Mouse (Mus musculus) bone marrow, adult 2 months (tissue): ENCODE measurements at regions not wholly inside any gene's neighbourhood (a gene's known extent, or its start where the extent isn't known, plus 50 kb on each side); places are given as distances from the start of the nearest gene placed in this dataset.
"Not testable (repeated sequence)": the region's sequence is repeated elsewhere in the genome, so short reads cannot be mapped to it uniquely, and the experiment has no call there.

ENCODE experiments used
- CTCF ChIP-seq: fragments of 200-500 bp; IDR thresholded peaks from 2 replicates; pipeline ENCODE4 v1.5.1; 2011; ENCODE audit warnings: low read length, control low read depth; ENCODE audit not compliant: control insufficient read depth, insufficient read depth
- POLR2A ChIP-seq: fragments of 200-500 bp; IDR thresholded peaks from 2 replicates; pipeline ENCODE4 v1.6.1; 2011; ENCODE audit warnings: low read depth, mild to moderate bottlenecking, control low read depth, low read length, borderline replicate concordance; ENCODE audit not compliant: control insufficient read depth

DNA sequence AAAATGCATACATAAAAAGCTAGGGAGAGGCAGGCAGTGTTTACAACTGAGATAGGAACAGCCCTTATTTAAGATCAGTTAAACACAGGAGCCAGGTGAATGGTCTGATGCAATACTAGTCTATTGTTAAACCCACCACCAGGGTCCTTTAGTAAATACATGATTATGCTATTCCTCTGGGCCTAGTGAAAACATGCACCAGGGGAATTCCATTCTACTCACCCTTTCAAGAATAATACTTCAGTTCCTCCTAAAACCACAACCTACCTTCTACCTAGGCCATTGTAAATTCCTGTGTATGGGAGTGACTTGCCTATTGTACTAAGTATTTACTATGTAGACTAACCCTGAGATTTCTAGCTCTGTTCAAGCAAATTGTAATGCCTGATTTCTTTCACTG lies 501.7 kb upstream of the Vrk2 start:
- not testable (repeated sequence) for TF ChIP-seq CTCF, POLR2A
